Comparison of ENCODE assay signal across 9 mouse cellular contexts in the genomic region with DNA sequence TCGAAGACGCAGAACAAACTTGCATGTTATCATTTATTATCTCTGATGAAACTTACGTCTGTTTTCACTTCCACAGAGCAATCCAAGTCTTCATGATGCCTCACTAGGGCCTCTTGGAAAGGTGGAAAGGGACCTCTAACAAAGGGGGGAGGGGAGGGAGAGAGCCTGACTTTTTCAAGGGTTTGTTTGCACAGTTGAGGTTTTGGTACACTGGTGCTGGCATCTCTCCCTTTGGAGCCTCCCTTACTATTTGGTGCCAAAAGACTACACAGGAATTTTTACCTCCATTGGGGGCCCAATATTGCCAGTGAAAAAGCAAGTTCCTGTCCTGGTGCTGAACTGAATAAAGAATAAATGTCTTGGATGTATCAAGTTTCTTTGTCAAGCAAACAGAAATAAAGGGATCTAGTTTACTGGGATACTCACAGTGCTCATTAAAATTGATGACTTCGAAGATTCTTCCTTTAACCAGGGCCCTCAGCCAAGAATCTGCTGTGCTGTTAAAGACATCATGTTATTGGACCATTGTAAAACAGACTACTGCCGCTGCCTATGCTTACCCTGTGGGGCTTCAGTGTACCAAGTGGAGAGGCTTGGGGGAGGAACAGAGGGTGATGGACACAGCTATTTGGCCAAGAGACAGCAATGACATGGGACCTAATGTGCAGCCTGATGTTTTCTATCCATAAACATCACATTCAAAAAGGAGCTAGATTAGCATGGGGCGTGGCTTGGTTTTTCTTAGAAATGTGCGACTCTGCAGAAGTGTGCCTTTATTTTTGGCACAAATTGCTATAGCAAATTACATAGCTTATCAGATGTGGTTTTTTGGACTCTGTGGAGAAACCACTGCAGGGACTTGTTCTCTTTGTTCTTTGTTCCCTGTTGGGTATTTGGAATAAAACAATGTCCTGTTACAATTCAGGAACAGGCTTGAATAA.
DNase-seq lines count a peak whose midpoint lies in the region; ATAC-seq and TF ChIP-seq lines count a peak whose summit lies in the region.
"Had no signal": no experiment of that assay in that cellular context is flagged by ENCODE, and none has a peak within 500 bp of the region (broad histone marks: within the 10 kb centered on the region; RNA-seq: fewer than 3 reads in every experiment).

No protein-coding gene starts in this region.

- H3K9ac ChIP-seq in forebrain, embryonic 13.5 days, result no peak overlapping the region
- no peak overlapping the region for H3K9ac ChIP-seq in forebrain, embryonic 16.5 days (replicated peaks; ENCODE audit: low read depth, low read length)
- H3K9ac ChIP-seq: embryonic facial prominence, embryonic 12.5 days had no signal

- H3K27ac ChIP-seq in forebrain, embryonic 13.5 days, result no peak overlapping the region
- H3K27ac ChIP-seq in forebrain, embryonic 10.5 days, result no peak overlapping the region
- H3K27ac ChIP-seq in left cerebral cortex, adult 2 months, result peak overlapping the region; percentile 15
- H3K27ac ChIP-seq in forebrain, embryonic 16.5 days (ENCODE audit: low read length), result 0 out of 2 replicates have a peak overlapping the region, but pooled peaks have one; percentile 4
- H3K27ac ChIP-seq: embryonic facial prominence, embryonic 12.5 days had no signal

- peak; percentile 80 for ATAC-seq in forebrain, embryonic 13.5 days
- ATAC-seq in forebrain, embryonic 16.5 days, result peak; percentile 86
- peak; percentile 70 for ATAC-seq in megakaryocyte progenitor cell, adult 5-6 weeks (replicated peaks; ENCODE audit: poor library complexity)

- no peak overlapping the region for H3K4me2 ChIP-seq in forebrain, embryonic 13.5 days
- no peak overlapping the region for H3K4me2 ChIP-seq in forebrain, embryonic 16.5 days (ENCODE audit: low read length)
- H3K4me2 ChIP-seq: embryonic facial prominence, embryonic 12.5 days had no signal

- H3K4me3 ChIP-seq in forebrain, embryonic 13.5 days, result no peak overlapping the region
- no peak overlapping the region for H3K4me3 ChIP-seq in forebrain, embryonic 10.5 days
- no peak overlapping the region for H3K4me3 ChIP-seq in left cerebral cortex, adult 2 months
- H3K4me3 ChIP-seq in forebrain, embryonic 16.5 days (replicated peaks; ENCODE audit: low read length), result no peak overlapping the region
- H3K4me3 ChIP-seq: embryonic facial prominence, embryonic 12.5 days had no signal

- DNase-seq in forebrain, embryonic 10.5 days (ENCODE audit: extremely low spot score, low spot score), result no peak
- no peak for DNase-seq in left cerebral cortex, adult 2 months (ENCODE audit: extremely low spot score in 1 of 2, low spot score in 2 of 2)
- DNase-seq in left cerebral cortex, adult 9 months (ENCODE audit: low spot score in 2 of 2), result no peak
- DNase-seq in embryo, embryonic 11 days, result no peak
- DNase-seq in adrenal gland, adult 18-20 months (ENCODE audit: low spot score in 2 of 2), result no peak

- H3K9me3 ChIP-seq in forebrain, embryonic 13.5 days (replicated peaks), result no peaks in the 10 kb centered on the region
- no peaks in the 10 kb centered on the region for H3K9me3 ChIP-seq in forebrain, embryonic 10.5 days
- no peaks in the 10 kb centered on the region for H3K9me3 ChIP-seq in forebrain, embryonic 16.5 days (ENCODE audit: control insufficient read depth, low read length)
- H3K9me3 ChIP-seq: embryonic facial prominence, embryonic 12.5 days had no signal

- intact Hi-C loops in left cerebral cortex, adult 2 months (cut with DNase I), result loop anchor here (10.0 kb wide), 1 partner anchor 978 kb away; no protein-coding TSS in a partner anchor

- H3K36me3 ChIP-seq in forebrain, embryonic 13.5 days (ENCODE audit: poor library complexity, severe bottlenecking), result no peaks in the 10 kb centered on the region
- H3K36me3 ChIP-seq in forebrain, embryonic 10.5 days (replicated peaks), result no peaks in the 10 kb centered on the region
- no peaks in the 10 kb centered on the region for H3K36me3 ChIP-seq in forebrain, embryonic 16.5 days (ENCODE audit: control insufficient read depth, insufficient read depth)
- H3K36me3 ChIP-seq: embryonic facial prominence, embryonic 12.5 days had no signal

- TF ChIP-seq CTCF in left cerebral cortex, adult 2 months (IDR thresholded peaks at IDR 0.05), result no peak

- H3K4me1 ChIP-seq in forebrain, embryonic 13.5 days, result peaks cover 11% of the 10 kb centered on the region
- peaks cover 40% of the 10 kb centered on the region for H3K4me1 ChIP-seq in forebrain, embryonic 10.5 days
- H3K4me1 ChIP-seq in forebrain, embryonic 16.5 days (replicated peaks; ENCODE audit: control insufficient read depth, insufficient read depth, low read length), result peaks cover 10% of the 10 kb centered on the region

- WGBS in forebrain, embryonic 13.5 days, result 68% methylated on average over 7 of the region's 7 CpGs
- WGBS in forebrain, embryonic 10.5 days, result 88% methylated on average over 7 of the region's 7 CpGs
- WGBS in forebrain, embryonic 16.5 days, result 56% methylated on average over 7 of the region's 7 CpGs

- no peaks in the 10 kb centered on the region for H3K27me3 ChIP-seq in forebrain, embryonic 13.5 days
- H3K27me3 ChIP-seq in forebrain, embryonic 10.5 days (ENCODE audit: poor library complexity, severe bottlenecking), result no peaks in the 10 kb centered on the region
- no peaks in the 10 kb centered on the region for H3K27me3 ChIP-seq in forebrain, embryonic 16.5 days (replicated peaks; ENCODE audit: control insufficient read depth, insufficient read depth, low read length)
- H3K27me3 ChIP-seq: embryonic facial prominence, embryonic 12.5 days had no signal

Comparison
In these comparisons a context has a peak if more than half of its experiments do, and no peak if none do; other contexts are left out.
1. H3K27ac ChIP-seq: peak in left cerebral cortex, adult 2 months (single experiment) and forebrain, embryonic 16.5 days (single experiment); none in forebrain, embryonic 13.5 days (single experiment) and forebrain, embryonic 10.5 days (single experiment).
2. Peak in every context shown above with its lines, with median percentiles within 50 percentile points of each other: ATAC-seq.